Mouse (Mus musculus): ENCODE data around the gene Sfta2.

DNA sequence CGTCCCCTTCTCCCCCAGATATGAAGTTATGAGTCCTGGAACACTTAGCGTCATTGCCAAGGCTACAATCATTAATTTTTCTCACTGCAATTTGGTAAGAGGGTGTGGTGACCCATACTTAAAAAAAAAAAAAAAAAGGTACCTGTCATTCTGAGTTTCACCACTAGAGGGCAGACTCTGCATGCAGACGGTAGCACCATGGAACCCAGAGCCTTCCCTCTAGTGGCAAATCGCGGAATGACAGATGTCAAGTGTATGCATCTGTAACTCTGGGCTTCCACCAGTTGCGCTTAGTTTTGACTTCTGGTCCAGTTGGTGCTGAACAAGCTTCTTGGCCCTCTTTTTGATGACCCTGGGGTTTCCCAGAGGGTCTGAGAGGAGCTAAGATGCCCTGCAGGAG, 23.1 kb upstream of the Sfta2 start:
- TF ChIP-seq GATA1 (IDR thresholded peaks at IDR 0.05; ENCODE audit: low read length) (no peak), TAL1 (IDR thresholded peaks at IDR 0.05; ENCODE audit: low read length) (no peak)
